Mouse (Mus musculus): ENCODE results near the gene Ywhag. TPM values are rescaled to one million over a fixed set of nuclear protein-coding genes. Genes with fewer than 3 reads are reported as not detected.
A peak's percentile ranks its signal among the peaks of the same experiment; 100 is the strongest.

Ywhag gene
- polyA plus RNA-seq, 1 experiment from 2014 or later = 156 TPM

- Histone ChIP-seq H3K4me1 (peaks cover 21% of the 10 kb centered on the region), H3K9me3 (no peaks in the 10 kb centered on the region), H3K27ac (no peak overlapping the region), H3K36me3 (no peaks in the 10 kb centered on the region), H3K9ac (no peak overlapping the region), H3K27me3 (peaks cover 15% of the 10 kb centered on the region; the same call in 1 of the 2 replicates), H3K4me3 (peak overlapping the region; percentile 42; the same call in 1 of the 2 replicates), H3K4me2 (peak overlapping the region; percentile 69)
- WGBS = 11% methylated on average over 8 of the region's 8 CpGs
- ATAC-seq (ENCODE audit: borderline replicate concordance, extremely low read depth, low FRiP score, low TSS enrichment) = no peak
Measured at GRCm38 (mm10) chr5:135877180-135877579, 57.2 kb downstream of the Ywhag start.

- no peak for ATAC-seq (ENCODE audit: borderline replicate concordance, extremely low read depth, low FRiP score, low TSS enrichment)
- H3K27me3 ChIP-seq = peaks cover 48% of the 10 kb centered on the region
- H3K27ac ChIP-seq = no peak overlapping the region
- no peak overlapping the region for H3K4me3 ChIP-seq
- H3K4me1 ChIP-seq = peaks cover 12% of the 10 kb centered on the region
- H3K9ac ChIP-seq = no peak overlapping the region
- no peaks in the 10 kb centered on the region for H3K9me3 ChIP-seq
- WGBS = 53% methylated on average over 9 of the region's 9 CpGs
- no peaks in the 10 kb centered on the region for H3K36me3 ChIP-seq
- H3K4me2 ChIP-seq = no peak overlapping the region
Measured at GRCm38 (mm10) chr5:135873753-135874152, 60.7 kb downstream of the Ywhag start.

GRCm38 (mm10) chr5:135872996-135873395 lies 61.4 kb downstream of the Ywhag start:
- no peak for ATAC-seq (ENCODE audit: borderline replicate concordance, extremely low read depth, low FRiP score, low TSS enrichment)
- peaks cover 55% of the 10 kb centered on the region for H3K27me3 ChIP-seq
- WGBS = 13% methylated on average over 16 of the region's 16 CpGs
- no peak overlapping the region for H3K9ac ChIP-seq
- H3K4me1 ChIP-seq = peaks cover 17% of the 10 kb centered on the region
- H3K4me3 ChIP-seq = no peak overlapping the region
- no peak overlapping the region for H3K27ac ChIP-seq
- no peak overlapping the region for H3K4me2 ChIP-seq
- no peaks in the 10 kb centered on the region for H3K36me3 ChIP-seq
- no peaks in the 10 kb centered on the region for H3K9me3 ChIP-seq

GRCm38 (mm10) chr5:135870505-135870904 lies 63.9 kb downstream of the Ywhag start:
- no peak for ATAC-seq (ENCODE audit: borderline replicate concordance, extremely low read depth, low FRiP score, low TSS enrichment)
- Histone ChIP-seq H3K27me3 (peaks cover 77% of the 10 kb centered on the region), H3K4me2 (no peak overlapping the region), H3K27ac (no peak overlapping the region), H3K9ac (no peak overlapping the region), H3K4me3 (no peak overlapping the region), H3K36me3 (no peaks in the 10 kb centered on the region), H3K4me1 (peaks cover 17% of the 10 kb centered on the region), H3K9me3 (no peaks in the 10 kb centered on the region)
- whole genome bisulfite sequencing = 80% methylated on average over 5 of the region's 5 CpGs

GRCm38 (mm10) chr5:135869661-135870423 lies 64.6 kb downstream of the Ywhag start:
- peaks cover 83% of the 10 kb centered on the region for H3K27me3 ChIP-seq
- H3K9me3 ChIP-seq = no peaks in the 10 kb centered on the region
- H3K4me3 ChIP-seq = no peak overlapping the region
- 55% methylated on average over 14 of the region's 14 CpGs for WGBS
- H3K27ac ChIP-seq = no peak overlapping the region
- no peak overlapping the region for H3K9ac ChIP-seq
- H3K4me2 ChIP-seq = no peak overlapping the region
- H3K36me3 ChIP-seq = no peaks in the 10 kb centered on the region
- ATAC-seq (ENCODE audit: borderline replicate concordance, extremely low read depth, low FRiP score, low TSS enrichment) = no peak
- peaks cover 17% of the 10 kb centered on the region for H3K4me1 ChIP-seq

GRCm38 (mm10) chr5:135868653-135869052 lies 65.8 kb downstream of the Ywhag start:
- H3K27me3 ChIP-seq = peaks cover 81% of the 10 kb centered on the region
- no peak overlapping the region for H3K27ac ChIP-seq
- no peak; the same call in 1 of the 2 replicates for ATAC-seq (ENCODE audit: borderline replicate concordance, extremely low read depth, low FRiP score, low TSS enrichment)
- 2% methylated on average over 26 of the region's 27 CpGs for WGBS
- peak overlapping the region; percentile 47 for H3K4me3 ChIP-seq
- no peaks in the 10 kb centered on the region for H3K9me3 ChIP-seq
- peak overlapping the region; percentile 88 for H3K4me2 ChIP-seq
- H3K9ac ChIP-seq = no peak overlapping the region
- H3K36me3 ChIP-seq = no peaks in the 10 kb centered on the region
- H3K4me1 ChIP-seq = peaks cover 17% of the 10 kb centered on the region

- H3K27me3 ChIP-seq = peaks cover 76% of the 10 kb centered on the region
- 2% methylated on average over 86 of the region's 89 CpGs for WGBS
Measured at GRCm38 (mm10) chr5:135867637-135868593, 66.5 kb downstream of the Ywhag start.

GRCm38 (mm10) chr5:135866662-135867061 lies 67.8 kb downstream of the Ywhag start:
- H3K4me3 ChIP-seq = no peak overlapping the region
- no peak overlapping the region for H3K27ac ChIP-seq
- no peak overlapping the region for H3K9ac ChIP-seq
- H3K9me3 ChIP-seq = no peaks in the 10 kb centered on the region
- H3K36me3 ChIP-seq = no peaks in the 10 kb centered on the region
- H3K4me1 ChIP-seq = peaks cover 17% of the 10 kb centered on the region
- H3K27me3 ChIP-seq = peaks cover 78% of the 10 kb centered on the region
- no peak overlapping the region for H3K4me2 ChIP-seq
- WGBS = 39% methylated on average over 8 of the region's 8 CpGs
- ATAC-seq (ENCODE audit: borderline replicate concordance, extremely low read depth, low FRiP score, low TSS enrichment) = no peak

More at GRCm38 (mm10) chr5:135867637-135868593, 66.5 kb downstream of the Ywhag start:
- Histone ChIP-seq H3K27ac (no peak overlapping the region), H3K9ac (peak overlapping the region; percentile 34), H3K9me3 (no peaks in the 10 kb centered on the region), H3K4me3 (peak overlapping the region; percentile 47), H3K4me2 (peak overlapping the region; percentile 88), H3K4me1 (peaks cover 17% of the 10 kb centered on the region), H3K36me3 (no peaks in the 10 kb centered on the region)
- peak; percentile 59 for ATAC-seq (ENCODE audit: borderline replicate concordance, extremely low read depth, low FRiP score, low TSS enrichment)

Other genes with a start within 250 kb of the Ywhag start
- 37.7 and 38.3 TPM in 2 replicates for gene Tmem120a, start 190.2 kb downstream of the Ywhag start, polyA plus RNA-seq (2015; fragmentation: Nextera tagmentation; extraction: Ambion mirVana)
- gene Styxl1, start 156.2 kb downstream of the Ywhag start, polyA plus RNA-seq (2015; fragmentation: Nextera tagmentation; extraction: Ambion mirVana) = 0.24 and 0.57 TPM in 2 replicates
- gene Mdh2, start 156.1 kb downstream of the Ywhag start, polyA plus RNA-seq (2015; fragmentation: Nextera tagmentation; extraction: Ambion mirVana) = 452 and 462 TPM in 2 replicates
- 0.20 and 0.64 TPM in 2 replicates for gene Srrm3, start 127.7 kb downstream of the Ywhag start, polyA plus RNA-seq (2015; fragmentation: Nextera tagmentation; extraction: Ambion mirVana)
- 114 and 129 TPM in 2 replicates for gene Hspb1, start 46.7 kb downstream of the Ywhag start, polyA plus RNA-seq (2015; fragmentation: Nextera tagmentation; extraction: Ambion mirVana)
- gene Ssc4d, start 39.9 kb upstream of the Ywhag start, polyA plus RNA-seq (2015; fragmentation: Nextera tagmentation; extraction: Ambion mirVana) = 3.2 and 3.5 TPM in 2 replicates
- not detected in 2 replicates for gene Zp3, start 45.5 kb upstream of the Ywhag start, polyA plus RNA-seq (2015; fragmentation: Nextera tagmentation; extraction: Ambion mirVana)
- 23.8 TPM in 2 replicates for gene Dtx2, start 60.2 kb upstream of the Ywhag start, polyA plus RNA-seq (2015; fragmentation: Nextera tagmentation; extraction: Ambion mirVana)
- gene Upk3b, start 103.9 kb upstream of the Ywhag start, polyA plus RNA-seq (2015; fragmentation: Nextera tagmentation; extraction: Ambion mirVana) = 22.5 and 27.8 TPM in 2 replicates
- gene Upk3bl, start 119.9 kb upstream of the Ywhag start, polyA plus RNA-seq (2015; fragmentation: Nextera tagmentation; extraction: Ambion mirVana) = 4.2 and 5.1 TPM in 2 replicates
- gene Rasa4, start 149.3 kb upstream of the Ywhag start, polyA plus RNA-seq (2015; fragmentation: Nextera tagmentation; extraction: Ambion mirVana) = 2.6 and 4.1 TPM in 2 replicates
- gene Polr2j, start 182.0 kb upstream of the Ywhag start, polyA plus RNA-seq (2015; fragmentation: Nextera tagmentation; extraction: Ambion mirVana) = 198 and 223 TPM in 2 replicates
- gene Lrwd1, start 201.5 kb upstream of the Ywhag start, polyA plus RNA-seq (2015; fragmentation: Nextera tagmentation; extraction: Ambion mirVana) = 36.7 and 37.5 TPM in 2 replicates
- gene Alkbh4, start 201.5 kb upstream of the Ywhag start, polyA plus RNA-seq (2015; fragmentation: Nextera tagmentation; extraction: Ambion mirVana) = 15.4 and 18.0 TPM in 2 replicates
- gene Orai2, start 236.1 kb upstream of the Ywhag start, polyA plus RNA-seq (2015; fragmentation: Nextera tagmentation; extraction: Ambion mirVana) = 7.7 and 8.3 TPM in 2 replicates